Mouse (Mus musculus) brown adipose tissue, adult 24 weeks (tissue): ENCODE measurements at regions not wholly inside any gene's neighbourhood (a gene's known extent, or its start where the extent isn't known, plus 50 kb on each side); places are given as distances from the start of the nearest gene placed in this dataset.

Experiments
- H3K27ac ChIP-seq: fragments of 200-500 bp; replicated peaks from 2 replicates; pipeline ENCODE4 v1.5.1; 2012; ENCODE audit warnings: low read depth, mild to moderate bottlenecking, low read length
- H3K4me1 ChIP-seq: fragments of 200-500 bp; 2 replicates; pipeline ENCODE4 v1.6.1; 2012; ENCODE audit warnings: low read length, mixed read lengths; ENCODE audit not compliant: control insufficient read depth, insufficient read depth, insufficient read length
- H3K4me3 ChIP-seq: fragments of 200-500 bp; 2 replicates; pipeline ENCODE4 v1.5.1; 2012; ENCODE audit warnings: low read depth, mild to moderate bottlenecking, low read length, moderate library complexity; ENCODE audit not compliant: insufficient read depth

- Histone ChIP-seq H3K4me1 (no peaks in the 10 kb centered on the region), H3K27ac (no peak overlapping the region), H3K4me3 (no peak overlapping the region)
Observed at GRCm38 (mm10) chr13:101182387-101182786, 349.2 kb upstream of the Slc30a5 start.

- no peak overlapping the region for H3K27ac ChIP-seq
- no peaks in the 10 kb centered on the region for H3K4me1 ChIP-seq
Observed at GRCm38 (mm10) chr13:101175017-101175689, 341.9 kb upstream of the Slc30a5 start.

GRCm38 (mm10) chr13:101161768-101162167 is 328.5 kb upstream of the Slc30a5 start:
- Histone ChIP-seq H3K27ac (no peak overlapping the region), H3K4me1 (no peaks in the 10 kb centered on the region), H3K4me3 (no peak overlapping the region)

More at GRCm38 (mm10) chr13:101175017-101175689, 341.9 kb upstream of the Slc30a5 start:
- H3K4me3 ChIP-seq: no peak overlapping the region

GRCm38 (mm10) chr13:101159878-101160277 is 326.7 kb upstream of the Slc30a5 start:
- no peak overlapping the region for H3K27ac ChIP-seq
- H3K4me1 ChIP-seq: no peaks in the 10 kb centered on the region
- no peak overlapping the region for H3K4me3 ChIP-seq

GRCm38 (mm10) chr13:101153760-101154159 is 320.5 kb upstream of the Slc30a5 start:
- Histone ChIP-seq H3K27ac (no peak overlapping the region), H3K4me1 (no peaks in the 10 kb centered on the region), H3K4me3 (no peak overlapping the region)

- H3K4me1 ChIP-seq: no peaks in the 10 kb centered on the region
- no peak overlapping the region for H3K27ac ChIP-seq
- H3K4me3 ChIP-seq: no peak overlapping the region
Observed at GRCm38 (mm10) chr13:101142761-101143160, 309.5 kb upstream of the Slc30a5 start.

GRCm38 (mm10) chr13:101142104-101142735 is 309.0 kb upstream of the Slc30a5 start:
- Histone ChIP-seq H3K4me3 (no peak overlapping the region), H3K4me1 (no peaks in the 10 kb centered on the region), H3K27ac (no peak overlapping the region)

GRCm38 (mm10) chr13:101129466-101129865 is 296.2 kb upstream of the Slc30a5 start:
- H3K27ac ChIP-seq: no peak overlapping the region
- H3K4me3 ChIP-seq: no peak overlapping the region
- H3K4me1 ChIP-seq: no peaks in the 10 kb centered on the region

GRCm38 (mm10) chr13:101127808-101128207 is 294.6 kb upstream of the Slc30a5 start:
- Histone ChIP-seq H3K27ac (no peak overlapping the region), H3K4me1 (no peaks in the 10 kb centered on the region)

GRCm38 (mm10) chr13:101127262-101127661 is 294.0 kb upstream of the Slc30a5 start:
- Histone ChIP-seq H3K27ac (no peak overlapping the region), H3K4me3 (no peak overlapping the region), H3K4me1 (no peaks in the 10 kb centered on the region)

More at GRCm38 (mm10) chr13:101127808-101128207, 294.6 kb upstream of the Slc30a5 start:
- no peak overlapping the region for H3K4me3 ChIP-seq

GRCm38 (mm10) chr13:101117311-101117710 is 284.1 kb upstream of the Slc30a5 start:
- Histone ChIP-seq H3K4me1 (no peaks in the 10 kb centered on the region), H3K4me3 (no peak overlapping the region), H3K27ac (no peak overlapping the region)

GRCm38 (mm10) chr13:101115296-101115695 is 282.1 kb upstream of the Slc30a5 start:
- H3K4me1 ChIP-seq: no peaks in the 10 kb centered on the region
- no peak overlapping the region for H3K4me3 ChIP-seq
- no peak overlapping the region for H3K27ac ChIP-seq

GRCm38 (mm10) chr13:101112176-101112575 is 278.9 kb upstream of the Slc30a5 start:
- Histone ChIP-seq H3K4me1 (no peaks in the 10 kb centered on the region), H3K27ac (no peak overlapping the region), H3K4me3 (no peak overlapping the region)

GRCm38 (mm10) chr13:101111773-101112172 is 278.5 kb upstream of the Slc30a5 start:
- no peak overlapping the region for H3K27ac ChIP-seq
- H3K4me3 ChIP-seq: no peak overlapping the region
- no peaks in the 10 kb centered on the region for H3K4me1 ChIP-seq

GRCm38 (mm10) chr13:101100621-101101020 is 267.4 kb upstream of the Slc30a5 start:
- Histone ChIP-seq H3K4me3 (no peak overlapping the region), H3K4me1 (no peaks in the 10 kb centered on the region), H3K27ac (no peak overlapping the region)

GRCm38 (mm10) chr13:101096856-101097255 is 263.6 kb upstream of the Slc30a5 start:
- H3K4me3 ChIP-seq: no peak overlapping the region
- no peak overlapping the region for H3K27ac ChIP-seq
- no peaks in the 10 kb centered on the region for H3K4me1 ChIP-seq
